ENCODE assay signal across 27 mouse cellular contexts in genomic region chr15:10724857-10725256, GRCm38 (mm10).
"Had no signal": no experiment of that assay in that cellular context is flagged by ENCODE, and none has a peak within 500 bp of the region (broad histone marks: within the 10 kb centered on the region; RNA-seq: fewer than 3 reads in every experiment).

No protein-coding gene starts in this region.

- ATAC-seq: hindbrain, postnatal 0 days; intestine, embryonic 16.5 days; liver, embryonic 12.5 days had no signal

- H3K9ac ChIP-seq: heart, embryonic 13.5 days; heart, embryonic 15.5 days; hindbrain, embryonic 13.5 days; hindbrain, embryonic 15.5 days; kidney, embryonic 15.5 days; limb, embryonic 13.5 days; limb, embryonic 15.5 days; liver, embryonic 12.5 days; liver, embryonic 14.5 days had no signal

- H3K27ac ChIP-seq: gastrocnemius, adult 2 months; heart, embryonic 10.5 days; heart, embryonic 13.5 days; heart, embryonic 15.5 days; hindbrain, embryonic 13.5 days; hindbrain, embryonic 15.5 days; hindbrain, postnatal 0 days; kidney, embryonic 15.5 days; kidney, postnatal 0 days; layer of hippocampus, adult 2 months; limb, embryonic 13.5 days; limb, embryonic 15.5 days; liver, embryonic 12.5 days; liver, embryonic 14.5 days had no signal

- H3K36me3 ChIP-seq: heart, embryonic 10.5 days; heart, embryonic 13.5 days; heart, embryonic 15.5 days; hindbrain, embryonic 13.5 days; hindbrain, embryonic 15.5 days; kidney, embryonic 15.5 days; limb, embryonic 13.5 days; limb, embryonic 15.5 days; liver, embryonic 12.5 days had no signal

- H3K27me3 ChIP-seq: hindbrain, embryonic 13.5 days; hindbrain, embryonic 15.5 days; kidney, embryonic 15.5 days; limb, embryonic 13.5 days; limb, embryonic 15.5 days; liver, embryonic 12.5 days had no signal

- H3K9me3 ChIP-seq: heart, embryonic 10.5 days; heart, embryonic 13.5 days; heart, embryonic 15.5 days; hindbrain, embryonic 13.5 days; hindbrain, embryonic 15.5 days; kidney, embryonic 15.5 days; limb, embryonic 15.5 days; liver, embryonic 12.5 days had no signal

- DNase-seq: gastrocnemius, adult 2 months; gastrocnemius, postnatal 14 days; gastrocnemius, postnatal 36 days; heart, adult 18-20 months; heart, postnatal 14 days; heart, postnatal 36 days; kidney, adult 11 months; kidney, adult 2 months; kidney, adult 9 months; kidney, postnatal 25 days; kidney, postnatal 4 days; layer of hippocampus, postnatal 36 days; left cerebral cortex, postnatal 4 days had no signal

- H3K4me3 ChIP-seq: gastrocnemius, adult 2 months; heart, embryonic 10.5 days; heart, embryonic 13.5 days; heart, embryonic 15.5 days; hindbrain, embryonic 13.5 days; hindbrain, embryonic 15.5 days; kidney, embryonic 15.5 days; layer of hippocampus, adult 2 months; limb, embryonic 13.5 days; limb, embryonic 15.5 days; liver, embryonic 12.5 days had no signal

- H3K4me2 ChIP-seq: heart, embryonic 13.5 days; heart, embryonic 15.5 days; hindbrain, embryonic 13.5 days; hindbrain, embryonic 15.5 days; kidney, embryonic 15.5 days; limb, embryonic 13.5 days; limb, embryonic 15.5 days; liver, embryonic 12.5 days had no signal
